Mouse (Mus musculus): ENCODE results near the gene Mast4. TPM values are rescaled to one million over a fixed set of nuclear protein-coding genes. Genes with fewer than 3 reads are reported as not detected.

Gene Mast4
- polyA plus RNA-seq, 1 experiment from 2014 or later = 45.4 TPM

GRCm38 (mm10) chr13:102896322-102896721 is 438.0 kb downstream of the Mast4 start:
- Histone ChIP-seq H3K27ac (ENCODE audit: low read depth, low read length) (no peak overlapping the region), H3K9me3 (replicated peaks; ENCODE audit: control insufficient read depth, low read length) (no peaks in the 10 kb centered on the region), H3K4me2 (no peak overlapping the region), H3K4me3 (ENCODE audit: low read depth, low read length) (no peak overlapping the region), H3K36me3 (ENCODE audit: control insufficient read depth, insufficient read depth, low read length) (no peaks in the 10 kb centered on the region), H3K4me1 (ENCODE audit: control insufficient read depth, insufficient read depth, low read length) (peaks cover 45% of the 10 kb centered on the region), H3K27me3 (ENCODE audit: control insufficient read depth, insufficient read depth, low read length) (no peaks in the 10 kb centered on the region), H3K9ac (ENCODE audit: low read depth, low read length) (no peak overlapping the region)
- ATAC-seq (replicated peaks; ENCODE audit: insufficient number of reproducible peaks, low FRiP score, low TSS enrichment) = no peak

DNA sequence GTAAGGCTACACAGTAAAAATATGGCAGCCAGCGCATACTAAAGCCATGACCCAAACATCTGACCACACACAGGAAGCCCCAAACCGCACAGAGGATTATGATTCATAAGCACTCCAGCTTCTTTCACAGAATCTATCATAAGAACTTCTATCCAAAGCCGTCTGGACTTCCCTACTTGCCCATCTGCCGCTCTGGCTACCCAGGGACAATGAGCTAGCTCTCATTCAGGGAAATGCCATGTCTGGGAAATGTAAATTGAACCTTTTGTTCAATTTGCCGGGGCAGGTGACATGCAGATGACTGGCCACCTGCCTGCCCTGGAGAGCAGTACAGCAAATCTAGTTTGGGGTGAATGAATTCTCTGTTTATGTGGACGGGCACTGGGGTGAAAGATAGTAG is 438.4 kb downstream of the Mast4 start:
- H3K36me3 ChIP-seq (ENCODE audit: control insufficient read depth, insufficient read depth, low read length) = no peaks in the 10 kb centered on the region
- H3K4me3 ChIP-seq (ENCODE audit: low read depth, low read length) = no peak overlapping the region
- no peak overlapping the region for H3K4me2 ChIP-seq
- no peak overlapping the region for H3K9ac ChIP-seq (ENCODE audit: low read depth, low read length)
- H3K4me1 ChIP-seq (ENCODE audit: control insufficient read depth, insufficient read depth, low read length) = peaks cover 40% of the 10 kb centered on the region
- no peak for ATAC-seq (replicated peaks; ENCODE audit: insufficient number of reproducible peaks, low FRiP score, low TSS enrichment)
- 83% methylated on average over 6 of the region's 6 CpGs for WGBS (ENCODE audit: insufficient replicate concordance)
- no peaks in the 10 kb centered on the region for H3K9me3 ChIP-seq (replicated peaks; ENCODE audit: control insufficient read depth, low read length)
- H3K27me3 ChIP-seq (ENCODE audit: control insufficient read depth, insufficient read depth, low read length) = no peaks in the 10 kb centered on the region
- H3K27ac ChIP-seq (ENCODE audit: low read depth, low read length) = no peak overlapping the region

- Histone ChIP-seq H3K9ac (ENCODE audit: low read depth, low read length) (no peak overlapping the region), H3K4me2 (no peak overlapping the region)
- WGBS (ENCODE audit: insufficient replicate concordance) = 52% methylated on average over 15 of the region's 15 CpGs
These were observed 439.7 kb downstream of the Mast4 start for GRCm38 (mm10) chr13:102894287-102895234.

GRCm38 (mm10) chr13:102892783-102893182 is 441.5 kb downstream of the Mast4 start:
- Histone ChIP-seq H3K27me3 (ENCODE audit: control insufficient read depth, insufficient read depth, low read length) (no peaks in the 10 kb centered on the region), H3K9me3 (replicated peaks; ENCODE audit: control insufficient read depth, low read length) (no peaks in the 10 kb centered on the region), H3K4me2 (no peak overlapping the region), H3K36me3 (ENCODE audit: control insufficient read depth, insufficient read depth, low read length) (no peaks in the 10 kb centered on the region), H3K9ac (ENCODE audit: low read depth, low read length) (no peak overlapping the region), H3K4me1 (ENCODE audit: control insufficient read depth, insufficient read depth, low read length) (peaks cover 16% of the 10 kb centered on the region), H3K27ac (ENCODE audit: low read depth, low read length) (no peak overlapping the region), H3K4me3 (ENCODE audit: low read depth, low read length) (no peak overlapping the region)
- no peak for ATAC-seq (replicated peaks; ENCODE audit: insufficient number of reproducible peaks, low FRiP score, low TSS enrichment)
- 88% methylated on average over 3 of the region's 3 CpGs for WGBS (ENCODE audit: insufficient replicate concordance)

More at GRCm38 (mm10) chr13:102894287-102895234, 439.7 kb downstream of the Mast4 start:
- H3K4me3 ChIP-seq (ENCODE audit: low read depth, low read length) = no peak overlapping the region
- no peak for ATAC-seq (replicated peaks; ENCODE audit: insufficient number of reproducible peaks, low FRiP score, low TSS enrichment)
- H3K27me3 ChIP-seq (ENCODE audit: control insufficient read depth, insufficient read depth, low read length) = no peaks in the 10 kb centered on the region
- H3K9me3 ChIP-seq (replicated peaks; ENCODE audit: control insufficient read depth, low read length) = no peaks in the 10 kb centered on the region
- H3K27ac ChIP-seq (ENCODE audit: low read depth, low read length) = no peak overlapping the region
- no peaks in the 10 kb centered on the region for H3K36me3 ChIP-seq (ENCODE audit: control insufficient read depth, insufficient read depth, low read length)
- peaks cover 31% of the 10 kb centered on the region for H3K4me1 ChIP-seq (ENCODE audit: control insufficient read depth, insufficient read depth, low read length)

DNA sequence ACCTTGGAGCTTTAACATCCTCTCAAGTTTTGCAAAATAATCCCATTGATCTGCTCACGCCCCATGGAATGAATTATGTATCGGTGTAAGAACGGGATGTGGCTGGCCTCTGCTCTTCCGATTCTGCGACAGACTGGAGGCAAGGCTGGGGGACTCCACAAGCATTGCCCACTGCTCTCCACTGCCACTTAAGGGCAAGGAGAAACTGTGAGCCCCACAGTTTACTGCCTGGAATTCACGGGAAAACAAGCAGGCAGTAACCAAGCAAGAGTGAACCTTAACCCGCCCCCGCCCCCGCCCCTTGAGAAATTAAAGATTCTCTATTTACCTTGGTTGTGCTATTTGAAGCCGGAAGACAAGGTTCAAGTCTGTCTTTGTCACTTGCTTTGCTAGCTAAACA is 444.3 kb downstream of the Mast4 start:
- no peak overlapping the region for H3K9ac ChIP-seq (ENCODE audit: low read depth, low read length)
- H3K27me3 ChIP-seq (ENCODE audit: control insufficient read depth, insufficient read depth, low read length) = no peaks in the 10 kb centered on the region
- no peak overlapping the region for H3K4me2 ChIP-seq
- H3K27ac ChIP-seq (ENCODE audit: low read depth, low read length) = no peak overlapping the region
- ATAC-seq (replicated peaks; ENCODE audit: insufficient number of reproducible peaks, low FRiP score, low TSS enrichment) = no peak
- H3K4me3 ChIP-seq (ENCODE audit: low read depth, low read length) = no peak overlapping the region
- H3K9me3 ChIP-seq (replicated peaks; ENCODE audit: control insufficient read depth, low read length) = no peaks in the 10 kb centered on the region
- WGBS (ENCODE audit: insufficient replicate concordance) = 84% methylated on average over 10 of the region's 10 CpGs
- peaks cover 8% of the 10 kb centered on the region for H3K4me1 ChIP-seq (ENCODE audit: control insufficient read depth, insufficient read depth, low read length)
- H3K36me3 ChIP-seq (ENCODE audit: control insufficient read depth, insufficient read depth, low read length) = no peaks in the 10 kb centered on the region

DNA sequence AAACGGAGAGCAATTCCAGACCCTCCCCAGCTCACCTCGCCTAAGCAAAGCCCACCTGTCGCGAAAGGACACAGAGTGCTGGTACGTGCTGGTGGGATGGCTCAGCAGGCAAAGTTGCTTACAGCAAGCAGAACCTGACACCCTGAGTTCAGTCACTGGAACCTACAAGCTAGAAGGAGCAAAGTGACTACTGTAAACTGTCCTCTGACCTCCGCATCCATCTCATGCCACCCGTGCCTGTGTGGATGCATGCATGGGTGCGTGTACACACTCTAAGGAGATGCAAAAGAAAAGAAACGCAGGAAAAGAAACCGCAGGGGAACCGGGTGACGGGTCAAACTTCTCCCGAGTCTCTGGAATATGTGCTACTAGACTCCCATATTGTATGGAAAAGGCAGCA is 444.8 kb downstream of the Mast4 start:
- 85% methylated on average over 13 of the region's 13 CpGs for WGBS (ENCODE audit: insufficient replicate concordance)
- Histone ChIP-seq H3K27ac (ENCODE audit: low read depth, low read length) (no peak overlapping the region), H3K4me1 (ENCODE audit: control insufficient read depth, insufficient read depth, low read length) (peaks cover 4% of the 10 kb centered on the region), H3K4me2 (no peak overlapping the region), H3K27me3 (ENCODE audit: control insufficient read depth, insufficient read depth, low read length) (no peaks in the 10 kb centered on the region), H3K36me3 (ENCODE audit: control insufficient read depth, insufficient read depth, low read length) (no peaks in the 10 kb centered on the region), H3K9ac (ENCODE audit: low read depth, low read length) (no peak overlapping the region), H3K4me3 (ENCODE audit: low read depth, low read length) (no peak overlapping the region), H3K9me3 (replicated peaks; ENCODE audit: control insufficient read depth, low read length) (no peaks in the 10 kb centered on the region)
- no peak for ATAC-seq (replicated peaks; ENCODE audit: insufficient number of reproducible peaks, low FRiP score, low TSS enrichment)

DNA sequence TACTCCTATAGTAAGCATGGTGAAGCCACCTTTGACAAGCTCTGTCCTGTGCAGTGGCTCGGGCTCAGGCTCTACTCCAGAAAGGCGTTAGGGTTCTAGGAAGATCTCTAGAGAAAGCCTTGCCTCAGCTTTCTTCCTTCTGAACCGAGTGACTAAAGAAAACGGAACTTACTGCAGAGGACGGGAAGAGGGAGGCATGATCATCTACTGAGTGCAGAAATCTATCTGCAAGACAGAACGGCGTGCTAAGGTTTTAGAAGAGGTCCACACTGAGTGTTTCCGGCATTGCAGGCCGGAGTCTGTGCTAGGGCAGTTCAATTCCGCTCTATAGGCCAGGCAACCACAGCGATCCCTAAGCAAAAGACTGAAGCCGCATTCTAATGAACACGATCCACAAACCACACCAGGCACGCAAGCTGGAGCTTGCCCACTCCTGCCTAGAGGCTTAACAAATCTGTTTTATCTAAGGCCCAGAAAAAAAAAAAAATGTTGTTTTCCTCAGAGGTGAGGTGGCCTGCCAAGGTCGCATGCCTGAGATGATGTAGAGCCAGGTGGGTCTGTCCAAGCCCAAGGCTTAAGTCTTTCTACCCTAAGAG is 445.3 kb downstream of the Mast4 start:
- 0 out of 2 replicates have a peak overlapping the region, but pooled peaks have one; percentile 10 for H3K27ac ChIP-seq (ENCODE audit: low read depth, low read length)
- H3K9me3 ChIP-seq (replicated peaks; ENCODE audit: control insufficient read depth, low read length) = no peaks in the 10 kb centered on the region
- 81% methylated on average over 15 of the region's 15 CpGs for WGBS (ENCODE audit: insufficient replicate concordance)
- no peak for ATAC-seq (replicated peaks; ENCODE audit: insufficient number of reproducible peaks, low FRiP score, low TSS enrichment)
- H3K4me1 ChIP-seq (ENCODE audit: control insufficient read depth, insufficient read depth, low read length) = no peaks in the 10 kb centered on the region
- no peaks in the 10 kb centered on the region for H3K36me3 ChIP-seq (ENCODE audit: control insufficient read depth, insufficient read depth, low read length)
- H3K9ac ChIP-seq (ENCODE audit: low read depth, low read length) = no peak overlapping the region
- no peak overlapping the region for H3K4me3 ChIP-seq (ENCODE audit: low read depth, low read length)
- H3K4me2 ChIP-seq = no peak overlapping the region
- no peaks in the 10 kb centered on the region for H3K27me3 ChIP-seq (ENCODE audit: control insufficient read depth, insufficient read depth, low read length)

GRCm38 (mm10) chr13:102888211-102888610 is 446.1 kb downstream of the Mast4 start:
- Histone ChIP-seq H3K9ac (ENCODE audit: low read depth, low read length) (no peak overlapping the region), H3K4me1 (ENCODE audit: control insufficient read depth, insufficient read depth, low read length) (no peaks in the 10 kb centered on the region), H3K4me2 (no peak overlapping the region), H3K27ac (ENCODE audit: low read depth, low read length) (no peak overlapping the region), H3K27me3 (ENCODE audit: control insufficient read depth, insufficient read depth, low read length) (no peaks in the 10 kb centered on the region), H3K4me3 (ENCODE audit: low read depth, low read length) (no peak overlapping the region), H3K9me3 (replicated peaks; ENCODE audit: control insufficient read depth, low read length) (no peaks in the 10 kb centered on the region), H3K36me3 (ENCODE audit: control insufficient read depth, insufficient read depth, low read length) (no peaks in the 10 kb centered on the region)
- no peak for ATAC-seq (replicated peaks; ENCODE audit: insufficient number of reproducible peaks, low FRiP score, low TSS enrichment)
- WGBS (ENCODE audit: insufficient replicate concordance) = 79% methylated on average over 8 of the region's 8 CpGs
